Mouse (Mus musculus): Measurements from ENCODE around the gene Olfr655. TPM values are rescaled to one million over a fixed set of nuclear protein-coding genes. Genes with fewer than 3 reads are reported as not detected.

Gene Olfr655
- 0.07 TPM in 1 of 2 replicates, not detected in the other for polyA plus RNA-seq (2016; fragmentation: Nextera tagmentation; extraction: Ambion mirVana)

GRCm38 (mm10) chr7:104601679-104602078 lies at the start of gene Olfr655:
Gene Olfr655, minus strand, starts transcription at chr7:104601779.
- no peak for DNase-seq (ENCODE audit: low spot score)
- H3K27me3 ChIP-seq (ENCODE audit: insufficient read depth, poor library complexity, severe bottlenecking): no peaks in the 10 kb centered on the region
- H3K27ac ChIP-seq: no peak within 1 kb of the TSS
- H3K9me3 ChIP-seq: no peaks in the 10 kb centered on the region
- no peaks in the 10 kb centered on the region for H3K4me1 ChIP-seq
- no peak within 1 kb of the TSS for H3K4me3 ChIP-seq
- 81% methylated on average over 2 of the region's 2 CpGs for WGBS
- H3K36me3 ChIP-seq: no peaks in the 10 kb centered on the region

- H3K4me3 ChIP-seq: peak within 1 kb of the TSS; percentile 48
- WGBS: 20% methylated on average over 21 of the region's 22 CpGs
- DNase-seq (ENCODE audit: low spot score): peak; percentile 78
Observed at GRCm38 (mm10) chr7:104646841-104647482, 45.4 kb upstream of the Olfr655 start, which contains the start of gene Olfr658. Gene Olfr658, minus strand, starts transcription at chr7:104647305.

GRCm38 (mm10) chr7:104624494-104624893 lies 22.9 kb upstream of the Olfr655 start, which contains the start of gene Olfr657:
Gene Olfr657, plus strand, starts transcription at chr7:104624794.
- H3K27me3 ChIP-seq (ENCODE audit: insufficient read depth, poor library complexity, severe bottlenecking): no peaks in the 10 kb centered on the region
- H3K27ac ChIP-seq: no peak within 1 kb of the TSS
- no peak within 1 kb of the TSS for H3K4me3 ChIP-seq
- H3K36me3 ChIP-seq: no peaks in the 10 kb centered on the region
- no peaks in the 10 kb centered on the region for H3K4me1 ChIP-seq
- no peaks in the 10 kb centered on the region for H3K9me3 ChIP-seq
- DNase-seq (ENCODE audit: low spot score): no peak

More at GRCm38 (mm10) chr7:104646841-104647482, 45.4 kb upstream of the Olfr655 start, which contains the start of gene Olfr658:
- H3K4me1 ChIP-seq: no peaks in the 10 kb centered on the region
- H3K36me3 ChIP-seq: no peaks in the 10 kb centered on the region
- H3K27me3 ChIP-seq (ENCODE audit: insufficient read depth, poor library complexity, severe bottlenecking): no peaks in the 10 kb centered on the region
- H3K27ac ChIP-seq: no peak within 1 kb of the TSS
- H3K9me3 ChIP-seq: no peaks in the 10 kb centered on the region

- no peaks in the 10 kb centered on the region for H3K27me3 ChIP-seq (ENCODE audit: insufficient read depth, poor library complexity, severe bottlenecking)
- no peak within 1 kb of the TSS for H3K4me3 ChIP-seq
- H3K4me1 ChIP-seq: no peaks in the 10 kb centered on the region
- WGBS: 73% methylated on average over 4 of the region's 4 CpGs
- H3K27ac ChIP-seq: no peak within 1 kb of the TSS
- H3K36me3 ChIP-seq: no peaks in the 10 kb centered on the region
- no peaks in the 10 kb centered on the region for H3K9me3 ChIP-seq
- no peak for DNase-seq (ENCODE audit: low spot score)
Observed at GRCm38 (mm10) chr7:104613655-104614054, 12.1 kb upstream of the Olfr655 start, which contains the start of gene Olfr656. Gene Olfr656, plus strand, starts transcription at chr7:104613955.

- no peak overlapping the region for H3K27ac ChIP-seq
- no peak overlapping the region for H3K4me3 ChIP-seq
- no peaks in the 10 kb centered on the region for H3K36me3 ChIP-seq
- no peak for DNase-seq (ENCODE audit: low spot score)
- no peaks in the 10 kb centered on the region for H3K9me3 ChIP-seq
- no peaks in the 10 kb centered on the region for H3K4me1 ChIP-seq
- no peaks in the 10 kb centered on the region for H3K27me3 ChIP-seq (ENCODE audit: insufficient read depth, poor library complexity, severe bottlenecking)
Observed at GRCm38 (mm10) chr7:104604727-104605126, 3.1 kb upstream of the Olfr655 start.

GRCm38 (mm10) chr7:104603173-104603572 lies 1.6 kb upstream of the Olfr655 start:
- no peaks in the 10 kb centered on the region for H3K9me3 ChIP-seq
- WGBS: 4% methylated on average over 3 of the region's 3 CpGs
- H3K36me3 ChIP-seq: no peaks in the 10 kb centered on the region
- no peak for DNase-seq (ENCODE audit: low spot score)
- no peak overlapping the region for H3K4me3 ChIP-seq
- H3K4me1 ChIP-seq: no peaks in the 10 kb centered on the region
- no peak overlapping the region for H3K27ac ChIP-seq
- H3K27me3 ChIP-seq (ENCODE audit: insufficient read depth, poor library complexity, severe bottlenecking): no peaks in the 10 kb centered on the region

GRCm38 (mm10) chr7:104588274-104588673 lies 13.3 kb downstream of the Olfr655 start:
- Histone ChIP-seq H3K36me3 (no peaks in the 10 kb centered on the region), H3K9me3 (no peaks in the 10 kb centered on the region), H3K27ac (no peak overlapping the region), H3K4me1 (no peaks in the 10 kb centered on the region), H3K4me3 (no peak overlapping the region), H3K27me3 (ENCODE audit: insufficient read depth, poor library complexity, severe bottlenecking) (no peaks in the 10 kb centered on the region)
- WGBS: 78% methylated on average over 5 of the region's 5 CpGs
- DNase-seq (ENCODE audit: low spot score): no peak

GRCm38 (mm10) chr7:104586725-104587124 lies 14.9 kb downstream of the Olfr655 start, which contains the start of gene Olfr654:
Gene Olfr654, plus strand, starts transcription at chr7:104587025.
- Histone ChIP-seq H3K27me3 (ENCODE audit: insufficient read depth, poor library complexity, severe bottlenecking) (no peaks in the 10 kb centered on the region), H3K4me1 (no peaks in the 10 kb centered on the region), H3K27ac (no peak within 1 kb of the TSS), H3K36me3 (no peaks in the 10 kb centered on the region), H3K9me3 (no peaks in the 10 kb centered on the region), H3K4me3 (no peak within 1 kb of the TSS)
- DNase-seq (ENCODE audit: low spot score): no peak
- WGBS: 81% methylated on average over 4 of the region's 4 CpGs

- 81% methylated on average over 4 of the region's 4 CpGs for WGBS
- no peak overlapping the region for H3K4me3 ChIP-seq
- no peaks in the 10 kb centered on the region for H3K4me1 ChIP-seq
- no peak for DNase-seq (ENCODE audit: low spot score)
- H3K27me3 ChIP-seq (ENCODE audit: insufficient read depth, poor library complexity, severe bottlenecking): no peaks in the 10 kb centered on the region
- H3K9me3 ChIP-seq: no peaks in the 10 kb centered on the region
- no peak overlapping the region for H3K27ac ChIP-seq
- no peaks in the 10 kb centered on the region for H3K36me3 ChIP-seq
Observed at GRCm38 (mm10) chr7:104581429-104581828, 20.1 kb downstream of the Olfr655 start.

GRCm38 (mm10) chr7:104580846-104581245 lies 20.7 kb downstream of the Olfr655 start:
- WGBS: 85% methylated on average over 4 of the region's 4 CpGs
- no peak for DNase-seq (ENCODE audit: low spot score)
- Histone ChIP-seq H3K27ac (no peak overlapping the region), H3K27me3 (ENCODE audit: insufficient read depth, poor library complexity, severe bottlenecking) (no peaks in the 10 kb centered on the region), H3K36me3 (no peaks in the 10 kb centered on the region), H3K4me3 (no peak overlapping the region), H3K9me3 (no peaks in the 10 kb centered on the region), H3K4me1 (no peaks in the 10 kb centered on the region)

GRCm38 (mm10) chr7:104577014-104577413 lies 24.6 kb downstream of the Olfr655 start, which contains the start of gene Olfr653:
Gene Olfr653, plus strand, starts transcription at chr7:104577314.
- 63% methylated on average over 2 of the region's 2 CpGs for WGBS
- no peak within 1 kb of the TSS for H3K4me3 ChIP-seq
- no peaks in the 10 kb centered on the region for H3K4me1 ChIP-seq
- H3K27me3 ChIP-seq (ENCODE audit: insufficient read depth, poor library complexity, severe bottlenecking): no peaks in the 10 kb centered on the region
- no peak within 1 kb of the TSS for H3K27ac ChIP-seq
- no peak for DNase-seq (ENCODE audit: low spot score)
- H3K9me3 ChIP-seq: no peaks in the 10 kb centered on the region
- no peaks in the 10 kb centered on the region for H3K36me3 ChIP-seq

- DNase-seq (ENCODE audit: low spot score): no peak
- no peaks in the 10 kb centered on the region for H3K9me3 ChIP-seq
Observed at GRCm38 (mm10) chr7:104560601-104561000, 41.0 kb downstream of the Olfr655 start, which contains the start of gene Olfr652. Gene Olfr652, plus strand, starts transcription at chr7:104560901.

GRCm38 (mm10) chr7:104552700-104553099 lies 48.9 kb downstream of the Olfr655 start:
- Histone ChIP-seq H3K27ac (no peak overlapping the region), H3K36me3 (no peaks in the 10 kb centered on the region), H3K9me3 (no peaks in the 10 kb centered on the region), H3K4me1 (no peaks in the 10 kb centered on the region), H3K27me3 (ENCODE audit: insufficient read depth, poor library complexity, severe bottlenecking) (no peaks in the 10 kb centered on the region), H3K4me3 (no peak overlapping the region)
- DNase-seq (ENCODE audit: low spot score): no peak
- 59% methylated on average over 1 of the region's 1 CpGs for WGBS

More at GRCm38 (mm10) chr7:104560601-104561000, 41.0 kb downstream of the Olfr655 start, which contains the start of gene Olfr652:
- Histone ChIP-seq H3K27me3 (ENCODE audit: insufficient read depth, poor library complexity, severe bottlenecking) (no peaks in the 10 kb centered on the region), H3K36me3 (no peaks in the 10 kb centered on the region), H3K4me1 (no peaks in the 10 kb centered on the region), H3K4me3 (no peak within 1 kb of the TSS), H3K27ac (no peak within 1 kb of the TSS)
